Mouse (Mus musculus) heart, postnatal 0 days (tissue): ENCODE measurements around the gene 1700067P10Rik.

Source experiments
- CTCF ChIP-seq: IDR thresholded peaks from 2 replicates; pipeline ENCODE4 v1.5.1; 2016; ENCODE audit warnings: antibody characterized with exemption, control low read depth, low read depth
- EP300 ChIP-seq: IDR thresholded peaks from 2 replicates; pipeline ENCODE4 v1.6.1; 2016; ENCODE audit warnings: antibody characterized with exemption, low read depth

- no peak for TF ChIP-seq CTCF
- no peak for TF ChIP-seq EP300
These were observed 8.5 kb upstream of the 1700067P10Rik start for GRCm38 (mm10) chr17:48080626-48081025.
